Mouse (Mus musculus): ENCODE results near the gene Onecut1.

DNA sequence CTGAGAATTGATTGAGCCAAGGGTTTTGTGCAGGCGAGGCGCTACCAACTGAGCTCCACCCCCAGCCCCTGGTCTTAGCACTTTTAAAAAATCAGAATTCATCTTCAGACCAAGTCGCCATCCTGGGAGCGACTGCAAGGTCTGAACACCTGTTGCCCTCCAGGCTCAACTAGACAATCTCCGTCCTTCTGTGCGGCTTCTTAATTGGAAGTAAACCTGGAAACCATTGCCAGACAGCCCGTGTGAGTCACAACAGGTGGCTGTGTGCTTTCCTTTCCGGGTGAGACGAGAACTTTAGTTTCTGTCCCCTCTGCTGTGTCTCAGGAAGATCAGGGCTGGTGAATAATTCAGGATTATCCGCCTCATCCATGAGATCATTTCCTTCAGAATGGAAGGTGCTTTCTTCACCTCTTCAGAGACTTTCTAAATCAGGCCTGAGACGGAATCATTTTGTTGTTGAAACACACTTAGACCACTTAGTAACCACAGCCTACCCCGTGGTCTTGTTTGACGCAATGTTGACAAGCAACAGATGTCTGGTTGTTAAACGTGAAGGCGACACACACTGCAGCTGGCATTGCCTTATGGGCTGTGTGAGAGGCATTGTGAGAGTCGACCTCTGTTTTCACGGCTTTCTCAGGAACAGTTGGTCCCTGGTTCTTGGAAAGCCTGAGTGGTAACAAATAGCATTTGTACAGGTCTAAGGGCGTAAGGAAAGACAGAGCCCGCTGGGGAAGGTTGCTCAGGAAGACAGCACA lies 51.1 kb downstream of the Onecut1 start:
- TF ChIP-seq CTCF (IDR thresholded peaks at IDR 0.05; ENCODE audit: low read depth): no peak
- TF ChIP-seq EP300 (IDR thresholded peaks at IDR 0.05; ENCODE audit: low read depth): no peak
